Mouse (Mus musculus) ES-E14 (cell line): ENCODE measurements around the gene Trpm1.

ENCODE experiments used
- CHD2 ChIP-seq: IDR thresholded peaks from 2 replicates; pipeline ENCODE4 v1.6.1; 2014; ENCODE audit warnings: mild to moderate bottlenecking, low read depth, low read length, inconsistent platforms
- MAFK ChIP-seq: IDR thresholded peaks from 2 replicates; pipeline ENCODE4 v1.6.1; 2014; ENCODE audit warnings: mild to moderate bottlenecking, low read depth, low read length, inconsistent platforms; ENCODE audit not compliant: insufficient read depth
- ZC3H11A ChIP-seq: IDR thresholded peaks from 2 replicates; pipeline ENCODE4 v1.6.1; 2012; ENCODE audit warnings: low read depth, mild to moderate bottlenecking, inconsistent platforms, low read length, borderline replicate concordance
- ZNF384 ChIP-seq: IDR thresholded peaks from 2 replicates; pipeline ENCODE4 v1.6.1; 2012; ENCODE audit warnings: low read depth, low read length, inconsistent platforms

DNA sequence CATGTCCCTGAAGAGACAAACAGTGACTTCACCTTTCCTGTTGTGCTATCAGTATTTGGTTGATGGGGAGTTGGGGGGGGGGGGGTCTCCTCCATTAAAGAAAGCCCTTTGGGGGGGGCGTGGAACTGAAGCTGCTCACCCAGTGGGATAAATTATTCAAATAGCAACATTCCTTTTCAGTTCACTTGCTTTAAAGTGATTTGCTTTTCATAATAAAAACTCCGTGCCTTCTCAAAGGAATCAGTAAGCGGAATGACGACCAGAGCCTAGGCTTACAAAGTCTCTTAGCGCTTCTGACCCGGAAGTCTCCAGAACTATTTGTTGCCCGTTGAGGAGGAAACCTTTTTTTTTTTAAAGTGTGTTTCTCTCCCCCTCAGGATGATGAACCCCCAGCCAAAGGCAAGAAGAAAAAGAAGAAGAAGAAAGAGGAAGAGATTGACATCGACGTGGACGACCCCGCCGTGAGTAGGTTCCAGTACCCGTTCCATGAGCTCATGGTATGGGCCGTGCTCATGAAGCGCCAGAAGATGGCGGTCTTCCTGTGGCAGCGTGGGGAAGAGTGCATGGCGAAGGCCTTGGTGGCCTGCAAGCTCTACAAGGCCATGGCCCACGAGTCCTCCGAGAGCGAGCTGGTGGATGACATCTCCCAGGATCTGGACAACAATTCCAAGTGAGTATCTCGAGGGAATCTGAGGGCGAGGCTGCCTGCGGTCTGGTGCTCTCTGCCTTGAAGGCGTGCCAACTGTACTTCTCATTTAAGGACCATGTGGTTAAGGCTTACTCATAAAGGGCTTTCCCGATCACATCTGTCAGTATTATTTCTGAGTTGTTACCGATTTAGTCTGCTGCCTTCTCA, 72.9 kb downstream of the Trpm1 start:
- TF ChIP-seq MAFK: no peak
- TF ChIP-seq ZNF384: no peak
- TF ChIP-seq CHD2: no peak
- 0 out of 2 replicates have a peak, but pooled peaks have one; percentile 10 for TF ChIP-seq ZC3H11A
